Mouse (Mus musculus) liver (tissue): Measurements from ENCODE around the gene Dnlz.

ENCODE experiments used
- DNase-seq: peaks from one replicate; pipeline ENCODE4 v3.0.0-alpha.2; 2020; ENCODE audit warnings: mixed read lengths

Gene Dnlz

DNA sequence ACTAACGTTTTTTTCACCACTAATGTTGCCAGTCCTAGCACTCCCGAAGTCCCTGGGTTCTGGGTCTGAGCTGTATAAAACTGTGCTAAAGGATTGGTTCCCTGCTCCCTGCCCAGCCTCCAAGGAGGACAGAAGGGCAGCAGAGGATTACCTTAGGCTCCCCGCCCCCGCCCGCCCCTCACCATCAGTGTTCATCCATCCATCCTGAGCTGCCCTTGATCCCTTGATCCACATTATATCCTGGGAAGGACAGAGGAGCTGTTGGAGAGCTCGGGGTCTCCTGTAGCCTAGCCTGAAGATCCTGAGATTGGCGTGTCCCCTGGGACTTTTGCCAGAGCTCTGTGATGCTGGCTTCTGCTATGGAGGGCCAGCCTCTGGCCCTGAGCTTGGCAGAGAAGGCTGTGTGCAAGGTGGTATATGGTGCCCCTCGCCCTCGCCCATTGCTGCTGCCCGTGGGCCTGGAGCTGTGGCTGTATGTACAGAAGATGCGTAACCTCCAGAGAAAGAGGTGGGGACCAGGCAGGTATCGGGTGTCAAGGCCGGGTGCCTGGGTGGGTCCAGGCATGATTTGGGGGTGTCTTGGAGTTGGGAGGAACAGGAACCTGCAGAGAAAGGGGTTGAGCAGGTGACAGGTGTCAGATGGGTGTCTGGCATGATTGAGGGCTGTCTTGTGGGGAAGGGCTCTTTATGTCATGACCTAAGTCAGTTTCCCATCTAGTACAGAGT is 32.2 kb downstream of the Dnlz start:
- no peak for DNase-seq

DNA sequence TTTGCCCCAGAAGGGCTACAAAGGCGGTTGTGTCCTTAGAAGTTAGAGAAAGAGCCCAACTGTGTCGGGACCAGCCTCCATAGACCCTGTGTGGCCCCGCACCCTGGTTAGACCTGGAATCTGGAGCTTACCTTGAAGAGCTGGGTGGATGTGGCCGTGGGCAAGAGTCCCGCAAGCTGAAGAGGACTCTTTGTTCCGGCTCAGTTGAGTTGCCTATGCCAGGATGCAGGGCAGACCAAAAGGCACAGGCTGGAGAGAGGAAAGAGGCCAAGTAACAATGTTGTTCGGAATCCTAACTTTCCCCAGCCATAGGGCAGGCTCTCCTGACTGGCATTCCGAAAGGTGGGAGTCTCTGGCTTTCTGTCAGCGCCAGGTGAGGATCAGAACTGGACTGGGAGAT is 32.8 kb downstream of the Dnlz start:
- DNase-seq, result no peak

DNA sequence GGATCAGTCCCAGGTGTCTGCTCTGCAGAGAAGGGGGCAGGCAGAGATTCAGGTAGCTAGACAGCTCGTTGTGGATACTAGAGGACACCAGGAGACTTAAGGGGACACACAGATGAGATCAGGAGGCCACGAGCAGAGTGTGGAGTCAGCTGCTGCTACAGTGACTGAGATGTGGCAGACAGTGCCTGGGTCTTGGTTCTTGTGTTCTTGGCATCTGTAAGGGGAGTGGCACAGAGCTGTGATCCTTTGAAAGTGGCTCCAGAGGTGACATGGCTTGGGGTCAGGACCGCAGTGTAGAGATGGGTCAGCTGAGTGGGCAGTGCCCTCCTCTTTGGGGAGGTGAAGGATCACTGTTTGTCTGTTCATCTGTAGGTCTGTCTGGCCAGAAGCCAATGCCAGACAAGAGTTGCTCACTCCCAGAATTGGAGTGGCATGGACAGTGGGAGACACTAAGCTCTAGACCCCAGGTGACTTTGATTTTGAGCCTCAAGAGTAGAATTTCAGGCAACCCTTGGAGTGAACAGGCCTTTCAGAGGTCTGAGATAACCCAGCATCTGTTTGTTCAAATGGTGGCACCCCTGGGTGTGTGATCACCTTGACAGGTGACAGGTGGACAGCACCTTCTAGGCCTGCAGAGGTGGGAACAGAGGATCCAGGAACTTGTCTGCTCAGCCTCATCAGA is 33.8 kb downstream of the Dnlz start:
- no peak for DNase-seq

DNA sequence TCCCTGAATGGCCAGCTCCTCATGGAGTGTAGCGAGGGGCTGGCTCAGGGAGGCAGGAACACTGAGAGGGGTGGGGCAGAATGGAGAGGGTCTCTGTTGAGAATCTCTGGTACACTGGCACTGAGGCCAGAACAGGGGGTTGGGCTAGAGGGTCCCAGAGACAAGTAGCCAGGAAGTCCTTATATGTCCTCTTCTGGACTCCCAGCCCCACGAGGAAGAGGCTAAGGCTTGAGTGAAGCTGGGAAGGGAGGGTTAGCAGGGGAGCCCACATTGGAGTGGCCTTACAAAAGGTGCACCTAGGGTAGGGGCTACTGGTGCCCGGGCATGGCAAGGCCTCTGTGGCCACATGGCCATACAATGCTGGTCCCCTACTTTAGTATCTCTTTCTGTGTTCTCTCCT is 34.5 kb downstream of the Dnlz start:
- no peak for DNase-seq

DNA sequence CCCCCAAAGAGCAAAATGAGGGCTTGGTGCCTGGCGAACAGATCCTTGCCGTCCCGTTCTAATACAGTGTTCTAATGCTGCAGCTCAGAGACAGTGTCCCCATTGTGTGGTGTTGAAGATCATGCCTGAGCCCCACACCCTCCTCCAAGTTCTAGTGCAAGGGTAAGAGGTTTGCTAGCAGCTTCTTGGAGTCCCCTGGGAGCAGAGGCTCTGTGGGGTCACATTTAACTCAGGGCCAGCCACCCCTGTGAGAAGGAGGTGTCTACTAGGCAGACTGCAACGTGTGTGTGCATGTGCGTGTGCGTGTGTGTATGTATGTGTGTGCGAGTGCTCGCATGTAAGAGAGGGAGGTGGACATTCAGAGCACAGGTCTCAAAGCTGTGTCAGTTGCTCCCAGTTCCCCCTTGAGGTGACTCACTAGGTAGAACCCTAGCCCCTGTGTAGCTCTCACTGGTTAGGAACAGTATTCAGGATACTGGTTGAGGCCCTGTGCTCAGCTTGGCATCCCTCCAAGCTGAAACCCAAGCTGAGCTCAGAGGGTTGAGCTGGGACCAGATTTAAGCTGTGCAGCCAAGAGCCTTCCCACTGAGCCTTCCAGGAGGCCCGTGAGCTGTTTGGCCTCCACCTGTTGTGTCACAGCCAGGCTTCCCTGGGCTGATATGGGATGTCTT is 35.2 kb downstream of the Dnlz start:
- DNase-seq, result no peak

DNA sequence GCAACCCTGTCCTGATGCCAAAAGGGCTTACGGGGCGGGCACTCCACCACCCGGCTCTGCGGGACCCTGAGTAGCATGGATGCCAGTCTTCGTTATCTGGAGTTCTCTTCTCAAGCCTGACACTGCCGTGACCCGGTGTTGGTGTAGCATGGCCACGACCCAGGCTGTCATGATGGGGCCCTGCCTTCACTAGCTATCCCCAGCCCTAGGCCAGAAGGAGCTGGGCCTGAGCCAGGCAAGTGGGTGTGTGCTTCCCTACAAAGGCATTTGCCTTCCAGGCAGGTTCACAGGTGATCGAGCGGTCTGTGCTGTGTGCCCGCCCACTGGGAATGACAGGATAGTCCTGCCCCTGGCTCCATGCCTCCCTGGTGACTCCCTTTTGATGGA is 36.0 kb downstream of the Dnlz start:
- DNase-seq, result no peak

DNA sequence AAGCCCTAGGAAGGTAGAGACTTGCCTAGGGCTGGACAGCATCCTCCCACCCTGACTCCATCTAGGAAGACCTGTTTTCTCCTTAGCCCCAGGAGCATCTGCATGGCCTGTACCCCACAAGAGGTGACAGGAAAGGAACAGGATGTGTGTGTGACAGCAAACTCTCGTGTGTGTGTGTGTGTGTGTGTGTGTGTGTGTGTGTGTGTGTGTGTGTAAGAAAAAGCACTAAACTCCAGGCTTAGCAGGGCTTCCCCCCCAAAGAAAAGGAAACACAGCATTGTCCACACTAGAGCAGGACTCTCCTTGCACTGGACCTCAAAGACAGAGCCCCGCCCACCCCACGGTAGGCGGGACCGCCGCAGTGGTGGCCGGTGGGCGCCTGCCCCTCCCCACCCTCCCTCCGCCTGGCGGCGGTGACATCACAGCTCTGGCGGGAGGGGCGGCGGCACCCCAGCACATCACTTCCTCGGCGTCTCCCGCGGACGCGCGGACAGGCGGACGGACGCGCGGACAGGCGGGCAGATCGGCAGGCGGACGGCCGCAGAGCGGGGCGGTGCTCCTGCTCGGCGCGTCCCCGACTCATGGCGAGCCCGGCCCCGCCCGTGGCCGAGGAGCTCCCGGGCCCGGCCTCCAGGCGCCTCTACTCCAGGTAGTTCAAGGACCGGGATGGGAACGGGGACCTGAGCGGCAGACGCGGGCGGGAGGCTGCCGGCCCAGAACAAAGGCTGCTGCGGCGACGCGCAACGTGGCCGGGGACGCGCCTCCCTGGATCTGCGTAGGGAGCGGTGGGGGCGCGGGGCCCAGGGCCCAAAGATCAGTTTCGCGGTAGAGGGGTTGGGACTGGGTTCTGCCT is 36.6 kb downstream of the Dnlz start, which contains the start of gene Gpsm1:
Gpsm1 (plus strand) TSS at position 444 of the 853 bp plus-strand sequence.
- peak; percentile 79 for DNase-seq

DNA sequence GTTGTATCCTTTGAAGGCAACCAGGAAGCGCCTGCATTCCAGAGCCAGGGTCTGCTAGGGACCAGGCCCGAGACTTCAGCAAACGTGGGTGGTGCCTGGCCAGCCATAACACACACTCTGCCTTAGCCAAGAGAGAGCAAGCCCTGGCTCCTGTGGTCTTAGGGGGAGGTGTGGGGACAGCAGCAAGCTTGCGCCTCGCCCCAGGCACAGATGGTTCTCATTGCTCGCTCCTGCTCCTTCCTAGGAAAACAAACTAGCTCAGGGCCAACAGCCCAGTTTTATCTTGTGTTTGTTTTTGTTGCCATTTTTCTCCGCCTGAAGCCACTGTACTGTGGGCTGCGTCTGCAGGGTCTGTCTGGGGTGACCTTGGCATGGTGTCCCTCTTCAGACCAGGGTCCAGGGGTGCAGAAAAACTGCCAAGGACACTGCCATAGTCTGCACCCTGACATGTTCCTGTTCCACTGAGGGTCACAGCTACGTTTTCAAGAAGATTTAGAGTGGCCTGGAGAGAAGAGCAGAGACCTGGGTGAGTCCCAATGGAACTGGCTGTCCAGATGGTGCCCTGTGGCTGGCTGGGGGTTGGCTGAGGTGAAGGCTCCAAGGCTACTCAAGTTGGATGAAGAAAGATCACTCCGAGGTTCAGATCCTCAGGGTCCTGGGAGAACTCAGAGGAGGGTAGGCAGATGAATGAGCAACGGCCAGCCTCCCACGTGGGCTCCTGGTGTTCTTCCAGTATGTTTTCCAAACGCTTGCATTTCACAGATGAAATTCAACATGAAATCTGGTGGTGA is 37.4 kb downstream of the Dnlz start:
- DNase-seq, result peak; percentile 28

DNA sequence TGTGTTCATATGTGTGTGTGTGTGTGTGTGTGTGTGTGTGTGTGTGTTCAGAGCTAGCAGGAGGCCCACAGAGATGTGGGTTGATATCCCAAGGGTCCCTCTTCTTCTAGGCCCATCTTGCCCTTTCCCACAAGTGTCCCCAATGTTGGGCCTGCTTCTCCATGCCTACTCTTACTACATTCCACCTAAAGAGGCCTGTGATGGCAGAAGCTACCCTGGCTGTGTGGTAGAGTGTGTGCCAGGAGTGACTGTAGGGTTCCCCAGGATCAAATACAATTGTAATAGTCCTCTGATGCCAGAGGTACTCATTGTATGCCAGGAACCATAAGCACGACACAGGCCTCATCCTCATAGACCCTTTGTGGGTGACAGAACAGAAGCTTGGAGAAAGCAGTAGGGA is 38.5 kb downstream of the Dnlz start:
- DNase-seq, result no peak

DNA sequence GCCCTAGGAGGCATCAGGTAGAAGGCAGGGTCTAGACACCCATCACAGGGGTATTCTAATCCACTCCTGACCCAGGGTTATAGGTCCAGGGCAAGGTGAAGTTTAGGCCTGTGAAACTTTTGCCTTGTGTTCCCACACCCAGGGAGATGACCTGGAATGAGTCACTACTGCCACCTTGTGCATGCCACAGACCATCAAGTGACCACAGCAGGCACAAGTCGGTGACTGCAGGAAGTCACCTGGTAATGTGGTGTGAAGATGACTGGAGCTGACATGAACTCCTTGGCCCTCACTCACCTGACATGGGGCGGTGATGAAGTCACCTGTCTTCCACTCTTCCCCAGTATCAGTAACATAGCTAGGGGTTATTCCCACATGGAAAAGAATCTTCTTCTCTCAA is 39.1 kb downstream of the Dnlz start:
- DNase-seq, result no peak

DNA sequence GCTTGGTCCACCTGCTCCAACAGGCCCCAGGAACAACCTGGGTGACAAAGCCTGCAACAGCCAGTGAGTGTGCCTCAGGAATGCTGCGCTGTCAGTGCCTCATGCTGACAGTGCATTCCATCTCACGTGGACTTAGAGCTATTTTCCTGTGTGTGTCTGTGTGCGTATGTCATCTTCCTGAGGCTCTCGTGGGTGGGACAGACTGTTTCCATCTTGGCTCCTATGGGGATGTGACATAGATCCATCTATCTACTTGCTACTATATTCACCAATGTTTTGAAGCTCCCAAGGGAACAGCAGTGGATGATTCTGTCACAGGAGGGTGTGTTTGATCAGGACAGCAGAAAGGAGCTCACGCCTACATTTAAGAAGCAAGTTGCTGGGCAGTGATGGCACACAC is 40.0 kb downstream of the Dnlz start:
- DNase-seq, result no peak

DNA sequence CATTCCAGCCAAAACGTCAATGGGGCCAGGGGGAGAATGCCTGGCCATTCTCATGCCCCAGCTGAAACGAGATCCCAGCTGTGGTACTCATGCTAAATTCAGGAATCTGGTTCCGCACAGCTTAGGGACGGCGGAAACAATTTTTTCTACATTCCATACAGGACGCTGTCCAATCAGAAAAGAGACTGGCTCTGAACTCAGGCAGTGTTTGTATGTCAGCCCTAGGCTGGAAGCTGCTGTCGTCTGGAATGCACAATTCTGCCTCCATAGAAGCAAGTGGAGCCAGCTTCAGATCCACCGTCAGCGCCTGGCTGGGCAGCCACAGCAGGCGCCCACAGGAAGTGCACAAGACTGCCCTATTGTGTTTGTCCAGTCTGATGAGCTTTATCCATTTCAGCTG is 42.2 kb downstream of the Dnlz start:
- DNase-seq, result peak; percentile 16

DNA sequence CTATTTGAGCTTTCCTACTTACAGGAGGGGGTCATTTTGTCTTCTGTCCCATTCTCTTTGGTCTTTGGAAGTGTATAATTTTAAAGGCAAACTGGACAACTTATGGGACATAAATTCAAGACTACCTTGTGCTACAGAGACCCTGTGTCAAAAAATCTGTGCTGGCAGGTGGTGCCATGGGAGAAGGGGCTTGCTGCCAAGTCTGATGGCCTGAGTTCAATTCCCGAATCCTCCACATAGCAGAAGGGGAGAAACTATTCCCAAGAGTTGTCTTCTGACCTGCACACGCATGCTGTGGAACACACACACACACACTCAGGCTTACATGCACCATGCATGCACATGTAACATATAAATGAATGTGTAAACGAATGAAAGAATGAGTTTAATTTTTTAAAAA is 45.2 kb downstream of the Dnlz start:
- no peak for DNase-seq

DNA sequence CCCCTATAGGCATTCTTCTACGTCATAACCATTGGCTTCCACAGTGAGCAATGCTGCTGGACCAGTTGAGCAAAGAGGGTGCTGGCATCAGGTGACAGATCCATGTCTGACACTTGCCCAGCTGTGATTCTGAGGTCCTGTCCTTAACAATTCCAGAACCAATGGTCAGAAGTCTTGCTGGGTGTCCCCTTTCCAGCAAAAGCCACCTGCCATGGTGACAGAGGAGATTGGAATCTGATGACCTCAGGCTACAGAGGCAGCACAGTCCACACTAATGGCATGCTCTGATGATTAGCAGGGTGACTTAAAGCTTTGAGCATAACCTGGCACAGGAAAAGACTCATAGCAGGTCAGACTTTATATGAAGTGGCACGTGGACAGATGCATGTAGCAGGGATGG is 46.4 kb downstream of the Dnlz start:
- no peak for DNase-seq

DNA sequence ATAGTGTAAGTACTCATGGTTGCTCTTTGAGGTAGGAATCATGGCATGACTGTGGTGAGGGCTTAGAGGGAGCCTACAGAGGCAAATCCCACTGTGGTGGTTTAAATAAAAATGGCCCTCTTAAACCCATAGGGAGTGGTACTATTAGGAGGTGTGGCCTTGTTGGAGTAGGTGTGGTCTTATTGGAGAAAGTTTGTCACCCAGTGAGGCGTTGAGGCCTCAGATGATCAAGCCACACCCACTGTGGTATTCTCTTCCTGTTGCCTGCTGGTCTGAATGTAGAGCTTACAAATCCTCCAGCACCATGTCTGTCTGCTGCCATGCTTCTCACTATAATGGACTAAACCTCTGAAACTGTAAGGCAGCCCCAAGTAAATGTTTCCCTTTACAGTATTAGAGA is 47.2 kb downstream of the Dnlz start:
- no peak for DNase-seq

DNA sequence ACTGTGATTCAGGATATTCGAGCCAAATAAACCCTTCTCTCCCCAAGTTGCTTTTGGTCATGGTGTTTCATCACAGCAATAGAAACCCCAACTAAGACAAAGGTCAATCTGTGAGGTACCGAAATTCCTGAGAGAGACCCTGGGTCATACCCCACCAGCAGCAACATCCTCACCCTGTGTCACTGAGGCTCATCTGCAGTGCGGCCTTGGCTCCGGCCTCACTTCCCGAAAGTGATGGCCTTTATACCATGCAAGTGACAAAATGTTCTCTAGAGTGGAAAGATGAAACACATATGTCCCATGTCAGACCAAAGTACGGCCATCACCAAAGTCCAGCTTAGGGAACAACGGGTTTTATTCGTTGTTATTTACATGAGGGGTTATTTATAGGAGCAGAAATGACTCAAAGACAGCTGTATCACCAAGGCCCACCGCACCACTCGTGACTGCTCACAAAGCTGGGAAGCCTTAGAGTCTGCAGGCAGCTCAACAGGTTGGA is 49.9 kb downstream of the Dnlz start:
- no peak for DNase-seq

DNA sequence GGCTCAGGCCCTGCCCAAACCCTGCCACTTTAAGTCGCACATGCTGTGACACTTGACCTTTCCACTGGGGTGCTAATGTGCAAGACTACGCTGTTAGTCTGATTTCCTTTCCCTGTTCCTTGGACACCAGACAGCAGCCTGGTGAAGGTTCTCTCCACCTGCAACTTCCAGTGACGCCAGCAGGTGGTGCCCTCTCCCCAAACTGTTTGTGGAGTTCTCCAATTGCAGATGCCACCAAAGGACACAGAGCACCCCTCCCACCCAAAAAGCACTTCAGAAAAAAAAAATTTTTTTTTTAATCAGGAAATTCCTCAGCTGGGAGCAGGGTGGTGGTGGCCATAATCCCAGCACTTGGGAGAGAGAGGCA is 51.1 kb downstream of the Dnlz start:
- DNase-seq, result peak; percentile 75

DNA sequence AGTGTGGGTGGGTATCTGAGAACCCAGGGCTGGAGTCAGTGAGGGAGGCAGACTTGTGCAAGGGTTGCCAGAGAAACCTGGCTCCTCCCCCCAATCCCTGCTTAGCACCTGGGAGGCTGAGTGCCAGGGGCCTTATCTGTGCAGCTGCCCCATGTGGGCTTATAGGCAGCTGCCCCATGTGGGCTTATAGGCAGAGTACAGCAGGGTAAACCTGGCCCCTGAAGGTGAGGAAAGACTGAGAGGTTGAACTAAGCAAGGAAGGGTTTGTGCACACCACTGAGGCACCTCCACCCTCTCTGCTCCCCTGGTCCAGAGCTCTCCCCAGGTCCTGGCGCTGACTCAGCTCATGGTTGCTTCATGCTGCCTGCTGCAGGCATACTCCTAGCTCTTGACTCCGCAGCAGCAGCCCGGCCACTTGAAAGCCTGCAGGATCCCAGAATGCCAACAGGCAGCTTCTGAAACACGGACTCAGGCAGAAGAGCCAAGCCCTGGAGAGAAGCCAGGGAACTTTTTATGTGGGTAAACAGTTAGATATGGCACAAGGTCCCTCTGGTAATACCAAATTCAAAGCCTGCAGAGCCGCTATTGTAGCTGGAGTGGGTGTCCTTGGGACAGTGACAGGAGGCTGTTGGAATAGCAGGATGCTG is 51.6 kb downstream of the Dnlz start:
- peak; percentile 17 for DNase-seq

DNA sequence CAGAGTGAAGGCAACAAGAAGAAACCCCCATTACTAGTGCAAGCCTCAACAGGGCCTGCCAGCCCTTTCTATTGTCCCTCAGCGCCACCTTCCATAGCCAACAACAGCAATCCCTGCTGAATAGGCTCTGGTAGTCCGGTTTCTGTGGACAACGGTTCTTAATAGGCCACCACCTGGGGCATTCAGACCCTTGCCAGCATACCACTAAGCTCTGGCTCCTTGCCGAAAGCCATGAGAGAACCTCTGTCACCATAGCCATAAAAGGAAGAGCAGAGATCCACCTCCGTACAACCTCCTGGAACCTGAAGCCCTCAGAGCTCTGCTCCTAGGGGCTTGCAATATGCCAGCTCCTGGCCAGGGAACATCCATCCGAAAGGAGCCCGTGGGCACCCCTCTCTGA is 52.6 kb downstream of the Dnlz start:
- no peak for DNase-seq

DNA sequence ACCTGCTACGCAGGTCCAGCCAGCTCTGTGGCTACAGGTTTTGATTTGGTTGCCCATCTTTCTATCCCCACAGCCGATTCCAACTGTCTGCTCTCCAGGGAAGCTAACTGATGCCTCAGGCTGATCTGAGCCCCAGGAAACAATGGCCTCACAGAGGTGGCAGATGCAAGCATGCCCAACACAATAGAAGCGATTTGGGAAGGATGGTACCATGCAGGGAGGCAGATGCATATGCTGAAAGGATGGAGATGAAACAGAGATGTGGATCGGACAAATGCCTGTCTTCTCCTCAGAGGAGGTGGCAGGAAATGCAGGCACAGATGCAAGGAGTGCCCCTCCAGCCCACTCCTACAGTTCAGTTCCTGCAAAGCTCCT is 53.1 kb downstream of the Dnlz start:
- DNase-seq, result no peak

DNA sequence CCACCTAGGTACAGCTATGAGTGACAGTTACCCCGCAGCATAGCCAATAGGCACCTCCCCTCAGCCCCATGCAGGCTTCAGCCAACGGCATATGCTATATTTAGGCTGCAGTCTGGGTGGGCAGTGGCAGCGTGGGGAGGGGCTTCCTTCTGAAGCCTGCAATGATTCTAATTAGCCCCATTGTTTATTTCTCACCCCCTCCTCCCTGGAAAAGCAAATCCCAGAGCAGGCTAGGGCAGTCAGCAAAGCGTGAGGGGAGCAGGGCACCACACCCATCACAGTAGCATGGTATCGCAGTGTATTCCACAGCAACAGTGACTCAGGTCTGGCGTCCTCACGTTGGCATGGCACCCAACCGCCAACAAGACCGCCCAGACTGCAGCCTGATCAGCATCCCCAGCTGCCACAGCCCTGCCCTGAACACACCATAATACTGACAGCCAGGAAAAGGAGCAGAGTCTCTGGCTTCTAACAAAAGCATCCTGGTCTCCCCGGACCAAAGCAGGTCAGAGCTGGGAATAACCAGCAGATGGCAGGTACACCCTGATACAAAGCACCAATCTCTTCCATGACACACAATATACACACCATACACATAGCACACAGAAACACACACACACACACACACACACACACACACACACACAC is 53.6 kb downstream of the Dnlz start:
- DNase-seq, result peak; percentile 18
